Mouse (Mus musculus) embryonic facial prominence, embryonic 11.5 days (tissue): Measurements from ENCODE around the gene Gm17545. TPM values are rescaled to one million over a fixed set of nuclear protein-coding genes. Genes with fewer than 3 reads are reported as not detected.

ENCODE experiments used
- ATAC-seq: fragments of 200-750 bp; cut with Nextera tagmentation; replicated peaks from 2 replicates; pipeline ENCODE4 v1.8.0; 2017; ENCODE audit warnings: low read depth; ENCODE audit not compliant: insufficient number of reproducible peaks, low FRiP score, low TSS enrichment
- DNase-seq: peaks from one replicate; pipeline ENCODE4 v3.0.0-alpha.2; 2015; ENCODE audit warnings: low spot score
- H3K27ac ChIP-seq: fragments of 300-500 bp; sonication (generic); replicated peaks from 2 replicates; pipeline ENCODE4 v1.5.1; 2014; ENCODE audit warnings: mild to moderate bottlenecking, low read depth, low read length, control low read depth
- H3K27me3 ChIP-seq: fragments of 300-500 bp; sonication (generic); 2 replicates; pipeline ENCODE4 v1.6.1; 2014; ENCODE audit warnings: mild to moderate bottlenecking, low read length, moderate library complexity, mixed read lengths; ENCODE audit not compliant: control insufficient read depth, insufficient read depth
- H3K36me3 ChIP-seq: fragments of 300-500 bp; sonication (generic); replicated peaks from 2 replicates; pipeline ENCODE4 v1.6.1; 2014; ENCODE audit warnings: low read depth, mild to moderate bottlenecking, low read length, moderate library complexity, mixed read lengths; ENCODE audit not compliant: control insufficient read depth, insufficient read depth
- H3K4me1 ChIP-seq: fragments of 300-500 bp; sonication (generic); 2 replicates; pipeline ENCODE4 v1.6.1; 2014; ENCODE audit warnings: low read length, mixed read lengths; ENCODE audit not compliant: control insufficient read depth, insufficient read depth
- H3K4me2 ChIP-seq: fragments of 300-500 bp; sonication (generic); 2 replicates; pipeline ENCODE4 v1.6.1; 2014; ENCODE audit warnings: low read depth, mild to moderate bottlenecking, control low read depth, low read length, moderate library complexity
- H3K4me3 ChIP-seq: fragments of 300-500 bp; sonication (generic); 2 replicates; pipeline ENCODE4 v1.5.1; 2014; ENCODE audit warnings: low read depth, low read length, control low read depth
- H3K9ac ChIP-seq: fragments of 300-500 bp; sonication (generic); replicated peaks from 2 replicates; pipeline ENCODE4 v1.6.1; 2014; ENCODE audit warnings: mild to moderate bottlenecking, control low read depth, low read length
- H3K9me3 ChIP-seq: fragments of 300-500 bp; sonication (generic); replicated peaks from 2 replicates; pipeline ENCODE4 v1.6.1; 2016; ENCODE audit warnings: mild to moderate bottlenecking, low read length, inconsistent platforms, mixed read lengths; ENCODE audit not compliant: control insufficient read depth
- WGBS: fragments of 180-500 bp; shearing (Covaris S2); extraction: QIAGEN DNeasy Blood & Tissue Kit; methylation state at CpG from one replicate; pipeline ENCODE4 v1.1.7; 2014; 5-methylcytosine and 5-hydroxymethylcytosine counted together
- polyA plus RNA-seq: library from polyadenylated mRNA; unstranded; fragments of >200 nt; fragmentation: Nextera tagmentation; extraction: Ambion mirVana; gene quantifications from 2 replicates; pipeline ENCODE4 v1.2.1, GENCODE M21; 2014

Gm17545 gene
- polyA plus RNA-seq, 1 experiment from 2014 or later: not detected

DNA sequence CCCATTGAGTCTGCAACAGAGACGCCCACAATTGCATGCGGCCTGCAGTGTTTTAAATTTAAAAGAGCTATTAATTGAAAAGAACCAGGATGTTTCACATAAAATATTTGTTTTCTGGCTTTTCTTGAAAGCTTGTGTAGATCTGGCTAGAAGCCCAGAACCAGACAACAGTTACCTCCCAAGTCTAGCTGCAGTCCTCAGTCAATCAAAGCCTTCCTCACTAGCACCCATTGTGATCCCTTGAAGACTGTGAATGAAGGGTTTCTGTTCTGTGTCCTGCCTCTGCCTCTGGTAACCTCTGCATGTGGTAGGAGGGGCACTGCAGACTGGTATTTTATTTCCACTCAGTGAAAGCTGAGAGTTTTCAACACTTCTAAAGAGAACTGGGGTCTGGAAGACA lies 48.9 kb downstream of the Gm17545 start:
- Histone ChIP-seq H3K9me3 (no peaks in the 10 kb centered on the region), H3K36me3 (no peaks in the 10 kb centered on the region), H3K4me1 (no peaks in the 10 kb centered on the region), H3K4me2 (no peak overlapping the region), H3K27me3 (no peaks in the 10 kb centered on the region), H3K27ac (no peak overlapping the region), H3K9ac (no peak overlapping the region), H3K4me3 (no peak overlapping the region)
- 89% methylated on average over 2 of the region's 2 CpGs for WGBS
- no peak for ATAC-seq
- DNase-seq: no peak

DNA sequence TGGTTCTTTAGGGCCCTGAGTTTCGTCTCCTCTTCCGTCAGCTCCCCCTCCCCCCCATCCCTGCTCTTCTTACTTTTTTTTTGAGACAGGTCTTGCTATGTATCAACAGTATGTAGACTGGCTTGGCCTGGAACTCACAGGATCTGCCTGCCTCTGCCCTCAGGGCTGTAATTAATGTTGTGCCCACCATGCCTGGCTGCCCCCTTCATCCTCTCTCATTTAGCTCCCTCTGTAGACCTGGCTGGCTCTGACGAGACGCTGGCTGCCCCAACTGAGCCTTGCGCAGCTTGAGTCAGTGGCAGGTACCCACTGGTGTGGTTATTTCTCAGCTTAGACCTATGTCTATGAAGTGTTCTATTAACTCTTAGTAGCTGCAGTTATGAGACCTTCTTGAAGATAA lies 49.5 kb downstream of the Gm17545 start:
- H3K4me3 ChIP-seq: no peak overlapping the region
- H3K36me3 ChIP-seq: no peaks in the 10 kb centered on the region
- ATAC-seq (no peak), DNase-seq (no peak)
- H3K27ac ChIP-seq: no peak overlapping the region
- no peak overlapping the region for H3K4me2 ChIP-seq
- no peaks in the 10 kb centered on the region for H3K9me3 ChIP-seq
- 72% methylated on average over 5 of the region's 5 CpGs for WGBS
- H3K27me3 ChIP-seq: no peaks in the 10 kb centered on the region
- H3K4me1 ChIP-seq: no peaks in the 10 kb centered on the region
- no peak overlapping the region for H3K9ac ChIP-seq

DNA sequence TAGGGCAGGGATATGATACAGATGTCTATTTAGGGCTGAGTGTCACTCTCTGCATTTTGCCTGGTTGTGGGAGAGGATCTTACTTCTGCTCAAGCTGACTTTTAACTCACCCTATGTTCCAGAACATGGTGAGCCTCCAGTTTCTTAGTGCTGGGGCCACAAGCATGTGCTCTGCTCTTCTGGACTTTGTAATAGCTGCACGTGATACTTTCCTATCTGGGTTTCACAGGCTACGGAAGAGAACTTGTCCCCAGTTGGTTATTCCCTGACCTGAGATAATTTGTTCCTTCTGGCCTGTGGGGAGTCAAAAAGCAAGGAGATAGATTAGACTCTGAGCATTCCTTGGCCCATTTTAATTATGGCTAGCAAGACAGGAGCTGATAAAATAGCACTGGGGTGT lies 51.5 kb downstream of the Gm17545 start:
- Histone ChIP-seq H3K4me1 (no peaks in the 10 kb centered on the region), H3K36me3 (no peaks in the 10 kb centered on the region), H3K4me3 (no peak overlapping the region), H3K27ac (no peak overlapping the region), H3K4me2 (no peak overlapping the region), H3K9me3 (no peaks in the 10 kb centered on the region), H3K9ac (no peak overlapping the region), H3K27me3 (no peaks in the 10 kb centered on the region)
- no peak for DNase-seq
- ATAC-seq: no peak
- whole genome bisulfite sequencing: 46% methylated on average over 2 of the region's 2 CpGs

Other genes starting within 250 kb of the Gm17545 start
- gene Zfp809, start 228.6 kb upstream of the Gm17545 start, polyA plus RNA-seq: 9.6 and 11.4 TPM in 2 replicates
- gene Zfp599, start 194.4 kb upstream of the Gm17545 start, polyA plus RNA-seq: 8.6 and 9.6 TPM in 2 replicates
- gene Zfp810, start 146.6 kb upstream of the Gm17545 start, polyA plus RNA-seq: 30.7 and 31.1 TPM in 2 replicates
- gene Anln, start 65.1 kb upstream of the Gm17545 start, polyA plus RNA-seq: 53.9 and 63.4 TPM in 2 replicates
- 6.8 and 8.8 TPM in 2 replicates for gene 9530077C05Rik, start 42.8 kb upstream of the Gm17545 start, polyA plus RNA-seq
- 50.7 and 56.1 TPM in 2 replicates for gene Rp9, start 15.5 kb downstream of the Gm17545 start, polyA plus RNA-seq
- gene Bbs9, start 21.4 kb downstream of the Gm17545 start, polyA plus RNA-seq: 15.0 and 21.1 TPM in 2 replicates